Mouse (Mus musculus): ENCODE measurements around the gene Gart. TPM values are rescaled to one million over a fixed set of nuclear protein-coding genes. Genes with fewer than 3 reads are reported as not detected.

The Gart gene
- polyA plus RNA-seq, 1 experiment from 2014 or later, result 227 TPM

DNA sequence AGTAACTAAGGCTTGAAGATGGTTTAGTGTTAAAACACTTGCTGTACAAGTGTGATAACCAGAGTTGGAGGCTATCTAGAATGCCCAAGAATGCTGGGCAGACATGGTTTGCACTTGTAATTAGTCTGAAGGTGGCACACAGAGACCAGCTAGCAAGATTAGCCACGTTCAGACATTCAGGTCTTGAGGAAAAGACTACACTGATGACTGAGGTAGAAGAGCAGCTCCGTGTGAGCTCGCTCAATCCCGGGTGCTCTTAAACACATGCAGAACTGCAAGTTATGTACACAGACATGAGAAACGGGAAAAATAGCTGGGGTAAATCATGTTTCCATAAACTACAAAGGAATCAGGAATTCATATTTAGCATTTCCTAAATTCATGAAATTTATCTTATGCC, 33.9 kb upstream of the Gart start:
- Histone ChIP-seq H3K27me3 (replicated peaks; ENCODE audit: control insufficient read depth, insufficient read depth, low read length) (no peaks in the 10 kb centered on the region), H3K4me2 (no peak overlapping the region), H3K36me3 (ENCODE audit: control insufficient read depth, insufficient read depth, low read length) (peaks cover 54% of the 10 kb centered on the region), H3K27ac (ENCODE audit: low read depth, low read length) (no peak overlapping the region), H3K9ac (ENCODE audit: low read depth, low read length) (no peak overlapping the region), H3K4me3 (ENCODE audit: low read depth, low read length) (no peak overlapping the region), H3K9me3 (ENCODE audit: control insufficient read depth, low read length) (no peaks in the 10 kb centered on the region), H3K4me1 (replicated peaks; ENCODE audit: control insufficient read depth, insufficient read depth, low read length) (no peaks in the 10 kb centered on the region)
- DNase-seq (ENCODE audit: low spot score) (no peak), ATAC-seq (replicated peaks; ENCODE audit: low FRiP score) (peak; percentile 24; the same call in 1 of the 2 replicates)
- 80% methylated on average over 5 of the region's 5 CpGs for WGBS

DNA sequence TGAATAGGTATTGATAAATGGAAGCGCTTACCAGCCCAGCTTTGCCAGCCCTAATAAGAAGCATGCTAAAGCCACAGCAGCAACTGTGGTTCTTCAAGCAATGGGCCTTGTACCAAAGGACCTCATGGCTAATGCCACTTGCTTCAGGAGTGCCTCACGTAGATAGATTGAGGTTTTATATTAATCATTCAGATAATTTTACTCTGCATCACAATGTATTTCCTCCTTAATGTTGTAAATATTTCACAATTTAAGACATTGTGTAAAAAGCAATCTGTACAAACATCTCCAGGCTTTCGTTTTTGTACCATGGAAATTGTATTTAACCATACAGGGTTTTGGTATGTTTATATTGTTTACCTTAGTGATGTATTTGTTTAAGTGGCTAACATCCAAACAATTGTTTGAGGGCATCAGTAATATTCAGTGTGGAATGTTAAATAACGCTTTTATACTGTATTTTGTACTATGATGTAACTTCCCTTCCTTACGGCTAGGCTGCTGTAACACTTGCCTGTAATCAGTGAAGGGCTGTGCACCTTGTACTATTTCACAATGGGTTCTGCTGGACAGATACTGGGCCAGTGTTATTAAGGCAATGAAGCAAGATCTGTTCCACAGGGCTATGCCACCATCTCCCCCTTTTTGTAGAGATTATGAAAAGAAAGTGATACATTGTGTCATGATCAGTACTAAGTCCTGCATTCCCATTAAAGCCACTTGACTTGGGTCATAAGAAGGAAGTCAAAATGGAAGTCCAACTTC, 31.6 kb upstream of the Gart start:
- 87% methylated on average over 5 of the region's 5 CpGs for whole genome bisulfite sequencing
- no peaks in the 10 kb centered on the region for H3K27me3 ChIP-seq (replicated peaks; ENCODE audit: control insufficient read depth, insufficient read depth, low read length)
- H3K27ac ChIP-seq (ENCODE audit: low read depth, low read length), result no peak overlapping the region
- H3K4me1 ChIP-seq (replicated peaks; ENCODE audit: control insufficient read depth, insufficient read depth, low read length), result no peaks in the 10 kb centered on the region
- no peaks in the 10 kb centered on the region for H3K9me3 ChIP-seq (ENCODE audit: control insufficient read depth, low read length)
- H3K4me3 ChIP-seq (ENCODE audit: low read depth, low read length), result no peak overlapping the region
- ATAC-seq (replicated peaks; ENCODE audit: low FRiP score) (no peak; the same call in 1 of the 2 replicates), DNase-seq (ENCODE audit: low spot score) (no peak)
- H3K36me3 ChIP-seq (ENCODE audit: control insufficient read depth, insufficient read depth, low read length), result peaks cover 49% of the 10 kb centered on the region
- no peak overlapping the region for H3K9ac ChIP-seq (ENCODE audit: low read depth, low read length)
- no peak overlapping the region for H3K4me2 ChIP-seq

DNA sequence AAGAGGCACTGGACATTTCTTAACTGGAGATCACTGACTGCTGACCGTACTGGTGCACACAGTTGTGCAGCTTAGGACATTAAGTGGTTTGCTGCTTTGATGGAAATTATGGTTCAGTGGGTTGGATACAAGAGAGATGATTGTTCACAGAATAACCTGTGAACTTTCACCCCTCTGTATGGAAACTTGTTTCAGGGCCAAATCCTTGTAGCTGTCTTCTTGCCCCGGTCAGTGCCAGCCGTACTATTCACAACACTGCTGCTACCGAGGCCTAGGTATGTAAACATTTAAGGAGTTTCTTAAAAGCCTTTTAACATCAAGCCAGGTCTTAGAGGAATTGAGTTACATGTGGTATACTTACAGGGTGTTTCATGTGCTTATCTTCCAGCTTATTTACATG, 27.7 kb upstream of the Gart start:
- Histone ChIP-seq H3K9me3 (ENCODE audit: control insufficient read depth, low read length) (no peaks in the 10 kb centered on the region), H3K9ac (ENCODE audit: low read depth, low read length) (no peak overlapping the region), H3K36me3 (ENCODE audit: control insufficient read depth, insufficient read depth, low read length) (peaks cover 58% of the 10 kb centered on the region), H3K4me2 (no peak overlapping the region), H3K4me1 (replicated peaks; ENCODE audit: control insufficient read depth, insufficient read depth, low read length) (no peaks in the 10 kb centered on the region), H3K27ac (ENCODE audit: low read depth, low read length) (no peak overlapping the region), H3K27me3 (replicated peaks; ENCODE audit: control insufficient read depth, insufficient read depth, low read length) (no peaks in the 10 kb centered on the region), H3K4me3 (ENCODE audit: low read depth, low read length) (no peak overlapping the region)
- no peak for DNase-seq (ENCODE audit: low spot score)
- no peak for ATAC-seq (replicated peaks; ENCODE audit: low FRiP score)
- 89% methylated on average over 4 of the region's 4 CpGs for WGBS

DNA sequence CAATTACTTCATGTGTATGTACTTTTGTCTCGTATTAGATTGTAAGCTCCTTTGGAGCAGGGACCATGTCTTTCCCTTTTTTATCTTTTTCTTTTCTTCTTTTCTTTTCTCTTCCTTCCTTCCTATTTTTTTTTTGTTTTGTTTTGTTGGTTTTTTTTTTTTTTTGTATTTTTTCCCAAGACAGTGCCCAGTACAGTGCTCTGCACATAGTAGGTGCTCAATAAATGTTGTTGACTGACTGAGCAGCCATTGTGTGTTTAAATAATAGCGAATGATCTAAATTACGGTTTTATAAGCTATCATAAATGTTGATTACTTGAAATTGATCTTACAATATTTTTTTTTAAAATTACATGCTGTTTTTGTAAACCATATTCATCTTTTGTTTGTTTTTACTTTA, 17.0 kb upstream of the Gart start:
- no peak overlapping the region for H3K27ac ChIP-seq (ENCODE audit: low read depth, low read length)
- WGBS, result 95% methylated on average over 3 of the region's 3 CpGs
- DNase-seq (ENCODE audit: low spot score) (no peak), ATAC-seq (replicated peaks; ENCODE audit: low FRiP score) (no peak)
- no peaks in the 10 kb centered on the region for H3K9me3 ChIP-seq (ENCODE audit: control insufficient read depth, low read length)
- no peak overlapping the region for H3K9ac ChIP-seq (ENCODE audit: low read depth, low read length)
- H3K4me2 ChIP-seq, result no peak overlapping the region
- peaks cover 57% of the 10 kb centered on the region for H3K36me3 ChIP-seq (ENCODE audit: control insufficient read depth, insufficient read depth, low read length)
- H3K27me3 ChIP-seq (replicated peaks; ENCODE audit: control insufficient read depth, insufficient read depth, low read length), result no peaks in the 10 kb centered on the region
- no peaks in the 10 kb centered on the region for H3K4me1 ChIP-seq (replicated peaks; ENCODE audit: control insufficient read depth, insufficient read depth, low read length)
- H3K4me3 ChIP-seq (ENCODE audit: low read depth, low read length), result no peak overlapping the region

DNA sequence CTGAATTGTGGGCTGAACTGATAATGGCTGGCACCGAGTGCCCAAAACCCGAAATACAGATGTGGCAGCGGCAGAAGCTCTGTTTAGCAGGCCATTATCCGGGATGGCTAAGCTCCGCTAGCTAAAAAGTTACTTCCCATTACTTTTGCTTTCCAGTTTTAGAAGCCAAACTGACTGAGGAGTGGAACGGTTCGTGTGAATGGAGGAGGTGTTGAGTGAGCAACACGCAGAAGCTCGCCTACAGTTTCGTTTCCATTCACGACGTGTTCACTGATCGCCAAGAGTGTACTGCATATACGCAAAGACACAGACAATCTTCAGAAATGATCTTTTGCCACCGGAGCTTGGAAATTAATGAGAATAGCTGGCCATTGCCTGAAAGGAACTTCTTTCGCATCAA, 15.6 kb upstream of the Gart start:
- Histone ChIP-seq H3K36me3 (ENCODE audit: control insufficient read depth, insufficient read depth, low read length) (peaks cover 71% of the 10 kb centered on the region), H3K27me3 (replicated peaks; ENCODE audit: control insufficient read depth, insufficient read depth, low read length) (no peaks in the 10 kb centered on the region), H3K4me2 (no peak overlapping the region), H3K4me1 (replicated peaks; ENCODE audit: control insufficient read depth, insufficient read depth, low read length) (no peaks in the 10 kb centered on the region), H3K9me3 (ENCODE audit: control insufficient read depth, low read length) (no peaks in the 10 kb centered on the region), H3K27ac (ENCODE audit: low read depth, low read length) (no peak overlapping the region), H3K9ac (ENCODE audit: low read depth, low read length) (no peak overlapping the region), H3K4me3 (ENCODE audit: low read depth, low read length) (no peak overlapping the region)
- DNase-seq (ENCODE audit: low spot score) (no peak), ATAC-seq (replicated peaks; ENCODE audit: low FRiP score) (no peak)
- 96% methylated on average over 16 of the region's 16 CpGs for WGBS

DNA sequence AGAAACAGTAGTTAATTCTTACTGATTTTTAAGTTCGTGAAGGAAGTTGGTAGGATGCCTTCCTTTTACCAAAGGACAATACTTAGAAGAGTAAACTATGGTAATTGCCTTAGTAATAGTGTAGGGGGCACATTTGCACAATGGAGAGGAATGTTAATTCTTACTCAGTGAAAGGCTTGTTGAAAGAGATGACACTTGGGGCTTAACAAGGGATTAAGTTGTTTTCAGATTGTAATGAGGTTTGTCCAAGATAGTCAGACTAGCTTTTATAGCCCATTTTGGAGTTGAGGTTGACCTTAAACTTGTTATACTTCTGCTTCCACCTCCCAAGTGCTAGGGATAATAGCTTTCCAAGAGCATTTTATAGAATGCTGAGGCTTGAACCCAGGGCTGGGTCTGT, 14.6 kb upstream of the Gart start:
- Histone ChIP-seq H3K4me1 (replicated peaks; ENCODE audit: control insufficient read depth, insufficient read depth, low read length) (no peaks in the 10 kb centered on the region), H3K4me2 (no peak overlapping the region), H3K9me3 (ENCODE audit: control insufficient read depth, low read length) (no peaks in the 10 kb centered on the region), H3K36me3 (ENCODE audit: control insufficient read depth, insufficient read depth, low read length) (peaks cover 73% of the 10 kb centered on the region), H3K9ac (ENCODE audit: low read depth, low read length) (no peak overlapping the region), H3K27me3 (replicated peaks; ENCODE audit: control insufficient read depth, insufficient read depth, low read length) (no peaks in the 10 kb centered on the region), H3K4me3 (ENCODE audit: low read depth, low read length) (no peak overlapping the region), H3K27ac (ENCODE audit: low read depth, low read length) (no peak overlapping the region)
- DNase-seq (ENCODE audit: low spot score) (no peak), ATAC-seq (replicated peaks; ENCODE audit: low FRiP score) (no peak)
- 82% methylated on average over 1 of the region's 1 CpGs for WGBS

DNA sequence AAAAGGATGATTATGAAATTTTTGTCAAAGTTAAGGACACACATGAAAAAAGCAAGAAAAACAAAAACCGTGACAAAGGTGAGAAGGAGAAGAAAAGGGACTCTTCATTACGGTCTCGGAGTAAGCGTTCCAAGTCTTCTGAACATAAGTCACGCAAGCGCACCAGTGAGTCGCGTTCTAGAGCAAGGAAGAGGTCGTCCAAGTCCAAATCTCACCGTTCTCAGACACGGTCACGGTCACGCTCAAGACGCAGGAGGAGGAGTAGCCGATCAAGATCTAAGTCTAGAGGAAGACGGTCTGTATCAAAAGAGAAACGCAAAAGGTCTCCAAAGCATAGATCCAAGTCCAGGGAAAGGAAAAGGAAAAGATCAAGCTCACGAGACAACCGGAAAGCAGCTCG, 13.0 kb upstream of the Gart start:
- Histone ChIP-seq H3K9me3 (ENCODE audit: control insufficient read depth, low read length) (no peaks in the 10 kb centered on the region), H3K9ac (ENCODE audit: low read depth, low read length) (no peak overlapping the region), H3K4me1 (replicated peaks; ENCODE audit: control insufficient read depth, insufficient read depth, low read length) (no peaks in the 10 kb centered on the region), H3K4me3 (ENCODE audit: low read depth, low read length) (no peak overlapping the region), H3K36me3 (ENCODE audit: control insufficient read depth, insufficient read depth, low read length) (peaks cover 75% of the 10 kb centered on the region), H3K4me2 (no peak overlapping the region), H3K27ac (ENCODE audit: low read depth, low read length) (no peak overlapping the region), H3K27me3 (replicated peaks; ENCODE audit: control insufficient read depth, insufficient read depth, low read length) (no peaks in the 10 kb centered on the region)
- no peak for DNase-seq (ENCODE audit: low spot score)
- no peak for ATAC-seq (replicated peaks; ENCODE audit: low FRiP score)
- WGBS, result 96% methylated on average over 20 of the region's 20 CpGs

DNA sequence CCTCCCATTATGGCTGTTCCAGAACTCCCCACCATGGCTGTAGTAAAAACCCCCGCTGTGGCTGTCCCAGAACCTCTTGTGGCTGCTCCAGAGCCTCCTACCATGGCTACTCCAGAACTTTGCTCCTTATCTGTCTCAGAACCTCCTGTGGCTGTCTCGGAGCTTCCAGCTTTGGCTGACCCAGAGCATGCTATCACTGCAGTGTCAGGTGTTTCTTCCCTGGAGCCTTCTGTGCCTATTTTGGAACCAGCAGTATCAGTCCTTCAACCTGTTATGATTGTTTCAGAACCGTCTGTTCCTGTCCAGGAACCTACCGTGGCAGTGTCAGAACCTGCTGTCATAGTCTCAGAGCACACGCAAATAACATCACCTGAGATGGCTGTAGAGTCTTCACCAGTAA, 11.7 kb upstream of the Gart start:
- Histone ChIP-seq H3K4me2 (no peak overlapping the region), H3K9me3 (ENCODE audit: control insufficient read depth, low read length) (no peaks in the 10 kb centered on the region), H3K27me3 (replicated peaks; ENCODE audit: control insufficient read depth, insufficient read depth, low read length) (no peaks in the 10 kb centered on the region), H3K36me3 (ENCODE audit: control insufficient read depth, insufficient read depth, low read length) (peaks cover 73% of the 10 kb centered on the region), H3K4me1 (replicated peaks; ENCODE audit: control insufficient read depth, insufficient read depth, low read length) (no peaks in the 10 kb centered on the region), H3K4me3 (ENCODE audit: low read depth, low read length) (no peak overlapping the region), H3K9ac (ENCODE audit: low read depth, low read length) (no peak overlapping the region), H3K27ac (ENCODE audit: low read depth, low read length) (no peak overlapping the region)
- WGBS, result 92% methylated on average over 5 of the region's 5 CpGs
- DNase-seq (ENCODE audit: low spot score), result no peak
- ATAC-seq (replicated peaks; ENCODE audit: low FRiP score), result no peak

DNA sequence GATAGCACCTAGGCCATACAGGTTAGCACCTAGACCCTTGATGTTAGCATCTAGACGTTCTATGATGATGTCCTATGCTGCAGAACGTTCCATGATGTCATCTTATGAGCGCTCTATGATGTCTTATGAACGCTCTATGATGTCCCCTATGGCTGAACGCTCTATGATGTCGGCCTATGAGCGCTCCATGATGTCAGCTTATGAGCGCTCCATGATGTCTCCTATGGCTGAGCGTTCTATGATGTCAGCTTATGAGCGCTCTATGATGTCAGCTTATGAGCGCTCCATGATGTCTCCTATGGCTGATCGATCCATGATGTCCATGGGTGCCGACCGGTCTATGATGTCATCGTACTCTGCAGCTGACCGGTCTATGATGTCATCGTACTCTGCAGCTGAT, 10.5 kb upstream of the Gart start:
- H3K4me3 ChIP-seq (ENCODE audit: low read depth, low read length), result no peak overlapping the region
- 97% methylated on average over 17 of the region's 17 CpGs for WGBS
- ATAC-seq (replicated peaks; ENCODE audit: low FRiP score), result no peak
- 0 out of 2 replicates have a peak, but pooled peaks cover under 1% of the 10 kb centered on the region for H3K4me1 ChIP-seq (replicated peaks; ENCODE audit: control insufficient read depth, insufficient read depth, low read length)
- no peaks in the 10 kb centered on the region for H3K9me3 ChIP-seq (ENCODE audit: control insufficient read depth, low read length)
- H3K36me3 ChIP-seq (ENCODE audit: control insufficient read depth, insufficient read depth, low read length), result peaks cover 73% of the 10 kb centered on the region
- no peak overlapping the region for H3K4me2 ChIP-seq
- H3K9ac ChIP-seq (ENCODE audit: low read depth, low read length), result no peak overlapping the region
- no peaks in the 10 kb centered on the region for H3K27me3 ChIP-seq (replicated peaks; ENCODE audit: control insufficient read depth, insufficient read depth, low read length)
- no peak for DNase-seq (ENCODE audit: low spot score)
- H3K27ac ChIP-seq (ENCODE audit: low read depth, low read length), result no peak overlapping the region
